Mouse (Mus musculus): Measurements from ENCODE around the gene Rnaseh2b. TPM values are rescaled to one million over a fixed set of nuclear protein-coding genes. Genes with fewer than 3 reads are reported as not detected.
A peak's percentile ranks its signal among the peaks of the same experiment; 100 is the strongest.

Rnaseh2b gene
- total RNA-seq, 1 experiment, result 16.4 TPM

GRCm38 (mm10) chr14:62248796-62249195 is 43.6 kb upstream of the Rnaseh2b start:
- Histone ChIP-seq H3K9me3 (ENCODE audit: control insufficient read depth, insufficient read depth, low read depth, low read length) (no peaks in the 10 kb centered on the region), H3K36me3 (ENCODE audit: control insufficient read depth, insufficient read depth, low read length, poor library complexity, severe bottlenecking) (no peaks in the 10 kb centered on the region), H3K27ac (ENCODE audit: insufficient read depth, low read depth, low read length, poor library complexity, severe bottlenecking) (no peak overlapping the region), H3K9ac (ENCODE audit: insufficient read depth, low read depth, low read length, poor library complexity, severe bottlenecking) (no peak overlapping the region), H3K4me1 (ENCODE audit: control insufficient read depth in 2 of 2, insufficient read depth in 2 of 2, low read length in 2 of 2, poor library complexity in 1 of 2) (peaks cover 3 to 6% of the 10 kb centered on the region in 2 experiments; a peak in 3 of 4 replicates), H3K4me3 (ENCODE audit: insufficient read depth in 1 of 2, low read depth in 1 of 2, low read length in 2 of 2, poor library complexity in 1 of 2, severe bottlenecking in 1 of 2) (no peak overlapping the region)
- TF ChIP-seq ZNF384 (IDR thresholded peaks at IDR 0.05; ENCODE audit: low read depth, low read length) (no peak), CHD2 (IDR thresholded peaks at IDR 0.05; ENCODE audit: low read depth, low read length) (no peak), ZC3H11A (IDR thresholded peaks at IDR 0.05; ENCODE audit: borderline replicate concordance, low read depth, low read length) (no peak), MAFK (IDR thresholded peaks at IDR 0.05; ENCODE audit: insufficient read depth, low read depth, low read length) (no peak), HCFC1 (IDR thresholded peaks at IDR 0.05; ENCODE audit: borderline replicate concordance, insufficient read depth, low read length) (no peak)
- in situ Hi-C loops (cut with MboI; ENCODE audit: low sequenced_read_pairs in 2 of 2, unreplicated experiment in 2 of 2), result no loop called here
- DNase-seq (ENCODE audit: low read depth, low spot score), result no peak

DNA sequence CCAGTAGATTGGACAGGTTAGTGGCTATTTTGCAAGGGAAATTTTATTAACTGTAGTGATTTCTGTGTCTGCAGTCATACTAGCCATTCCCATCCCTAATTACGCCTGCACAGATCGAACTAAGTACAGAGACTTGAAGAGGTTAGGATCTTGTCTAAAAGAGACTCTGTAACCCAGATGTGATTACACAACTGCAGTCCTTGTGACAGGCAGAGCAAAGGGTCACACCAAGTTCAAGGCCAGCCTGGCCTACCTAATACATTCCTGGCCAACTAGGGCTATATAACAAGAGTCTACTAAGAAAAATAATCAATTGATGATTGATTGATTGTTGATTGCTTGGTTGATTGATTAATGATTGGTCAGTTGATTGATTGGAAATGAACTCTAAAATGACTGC is 43.1 kb upstream of the Rnaseh2b start:
- Histone ChIP-seq H3K4me1 (ENCODE audit: control insufficient read depth in 2 of 2, insufficient read depth in 2 of 2, low read length in 2 of 2, poor library complexity in 1 of 2) (peaks cover 3 to 6% of the 10 kb centered on the region in 2 experiments; a peak in 3 of 4 replicates), H3K36me3 (ENCODE audit: control insufficient read depth, insufficient read depth, low read length, poor library complexity, severe bottlenecking) (no peaks in the 10 kb centered on the region), H3K9me3 (ENCODE audit: control insufficient read depth, insufficient read depth, low read depth, low read length) (no peaks in the 10 kb centered on the region), H3K4me3 (ENCODE audit: insufficient read depth in 1 of 2, low read depth in 1 of 2, low read length in 2 of 2, poor library complexity in 1 of 2, severe bottlenecking in 1 of 2) (no peak overlapping the region), H3K9ac (ENCODE audit: insufficient read depth, low read depth, low read length, poor library complexity, severe bottlenecking) (no peak overlapping the region), H3K27ac (ENCODE audit: insufficient read depth, low read depth, low read length, poor library complexity, severe bottlenecking) (no peak overlapping the region)
- no peak for DNase-seq (ENCODE audit: low read depth, low spot score)
- TF ChIP-seq ZNF384 (IDR thresholded peaks at IDR 0.05; ENCODE audit: low read depth, low read length), result no peak
- TF ChIP-seq HCFC1 (IDR thresholded peaks at IDR 0.05; ENCODE audit: borderline replicate concordance, insufficient read depth, low read length), result no peak
- TF ChIP-seq CHD2 (IDR thresholded peaks at IDR 0.05; ENCODE audit: low read depth, low read length), result no peak
- no peak for TF ChIP-seq MAFK (IDR thresholded peaks at IDR 0.05; ENCODE audit: insufficient read depth, low read depth, low read length)
- TF ChIP-seq ZC3H11A (IDR thresholded peaks at IDR 0.05; ENCODE audit: borderline replicate concordance, low read depth, low read length), result no peak
- in situ Hi-C loops (cut with MboI; ENCODE audit: low sequenced_read_pairs in 2 of 2, unreplicated experiment in 2 of 2), result no loop called here

DNA sequence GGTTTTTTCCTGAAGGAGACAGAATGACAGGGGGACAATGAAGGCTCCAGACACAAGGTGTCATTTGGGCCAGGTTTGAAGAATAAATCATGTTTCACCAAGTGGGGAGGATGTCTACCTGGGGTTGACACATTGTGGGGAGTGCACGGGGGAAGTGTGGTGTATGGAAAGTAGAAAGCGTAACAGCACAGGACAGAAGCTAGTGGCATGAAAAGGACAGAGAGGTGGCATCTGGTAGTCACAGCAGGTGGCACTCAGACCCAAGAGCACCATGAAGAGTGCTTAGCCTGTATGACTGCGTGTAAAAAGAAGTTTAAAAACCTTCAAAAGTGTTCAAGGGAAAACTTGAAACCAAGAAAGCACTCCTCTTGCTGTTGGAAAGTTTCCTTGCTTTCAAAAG is 42.3 kb upstream of the Rnaseh2b start:
- Histone ChIP-seq H3K9ac (ENCODE audit: insufficient read depth, low read depth, low read length, poor library complexity, severe bottlenecking) (no peak overlapping the region), H3K9me3 (ENCODE audit: control insufficient read depth, insufficient read depth, low read depth, low read length) (no peaks in the 10 kb centered on the region), H3K27ac (ENCODE audit: insufficient read depth, low read depth, low read length, poor library complexity, severe bottlenecking) (no peak overlapping the region), H3K4me1 (ENCODE audit: control insufficient read depth in 2 of 2, insufficient read depth in 2 of 2, low read length in 2 of 2, poor library complexity in 1 of 2) (peaks cover 3 to 6% of the 10 kb centered on the region in 2 experiments; a peak in 3 of 4 replicates), H3K4me3 (ENCODE audit: insufficient read depth in 1 of 2, low read depth in 1 of 2, low read length in 2 of 2, poor library complexity in 1 of 2, severe bottlenecking in 1 of 2) (no peak overlapping the region), H3K36me3 (ENCODE audit: control insufficient read depth, insufficient read depth, low read length, poor library complexity, severe bottlenecking) (no peaks in the 10 kb centered on the region)
- in situ Hi-C loops (cut with MboI; ENCODE audit: low sequenced_read_pairs in 2 of 2, unreplicated experiment in 2 of 2), result no loop called here
- TF ChIP-seq ZNF384 (IDR thresholded peaks at IDR 0.05; ENCODE audit: low read depth, low read length) (no peak), CHD2 (IDR thresholded peaks at IDR 0.05; ENCODE audit: low read depth, low read length) (no peak), MAFK (IDR thresholded peaks at IDR 0.05; ENCODE audit: insufficient read depth, low read depth, low read length) (no peak), HCFC1 (IDR thresholded peaks at IDR 0.05; ENCODE audit: borderline replicate concordance, insufficient read depth, low read length) (no peak), ZC3H11A (IDR thresholded peaks at IDR 0.05; ENCODE audit: borderline replicate concordance, low read depth, low read length) (no peak)
- DNase-seq (ENCODE audit: low read depth, low spot score), result no peak

GRCm38 (mm10) chr14:62251999-62252398 is 40.4 kb upstream of the Rnaseh2b start:
- peak; percentile 77 for DNase-seq (ENCODE audit: low read depth, low spot score)
- H3K27ac ChIP-seq (ENCODE audit: insufficient read depth, low read depth, low read length, poor library complexity, severe bottlenecking), result no peak overlapping the region
- TF ChIP-seq CHD2 (IDR thresholded peaks at IDR 0.05; ENCODE audit: low read depth, low read length) (no peak), MAFK (IDR thresholded peaks at IDR 0.05; ENCODE audit: insufficient read depth, low read depth, low read length) (no peak), ZC3H11A (IDR thresholded peaks at IDR 0.05; ENCODE audit: borderline replicate concordance, low read depth, low read length) (peak; percentile 73; the same call in 1 of the 2 replicates), HCFC1 (IDR thresholded peaks at IDR 0.05; ENCODE audit: borderline replicate concordance, insufficient read depth, low read length) (no peak), ZNF384 (IDR thresholded peaks at IDR 0.05; ENCODE audit: low read depth, low read length) (no peak)
- H3K4me3 ChIP-seq (ENCODE audit: insufficient read depth in 1 of 2, low read depth in 1 of 2, low read length in 2 of 2, poor library complexity in 1 of 2, severe bottlenecking in 1 of 2), result no peak overlapping the region
- H3K9me3 ChIP-seq (ENCODE audit: control insufficient read depth, insufficient read depth, low read depth, low read length), result no peaks in the 10 kb centered on the region
- no peak overlapping the region for H3K9ac ChIP-seq (ENCODE audit: insufficient read depth, low read depth, low read length, poor library complexity, severe bottlenecking)
- no peaks in the 10 kb centered on the region for H3K36me3 ChIP-seq (ENCODE audit: control insufficient read depth, insufficient read depth, low read length, poor library complexity, severe bottlenecking)
- H3K4me1 ChIP-seq (ENCODE audit: control insufficient read depth in 2 of 2, insufficient read depth in 2 of 2, low read length in 2 of 2, poor library complexity in 1 of 2), result no peaks in the 10 kb centered on the region
- in situ Hi-C loops (cut with MboI; ENCODE audit: low sequenced_read_pairs in 2 of 2, unreplicated experiment in 2 of 2), result no loop called here

DNA sequence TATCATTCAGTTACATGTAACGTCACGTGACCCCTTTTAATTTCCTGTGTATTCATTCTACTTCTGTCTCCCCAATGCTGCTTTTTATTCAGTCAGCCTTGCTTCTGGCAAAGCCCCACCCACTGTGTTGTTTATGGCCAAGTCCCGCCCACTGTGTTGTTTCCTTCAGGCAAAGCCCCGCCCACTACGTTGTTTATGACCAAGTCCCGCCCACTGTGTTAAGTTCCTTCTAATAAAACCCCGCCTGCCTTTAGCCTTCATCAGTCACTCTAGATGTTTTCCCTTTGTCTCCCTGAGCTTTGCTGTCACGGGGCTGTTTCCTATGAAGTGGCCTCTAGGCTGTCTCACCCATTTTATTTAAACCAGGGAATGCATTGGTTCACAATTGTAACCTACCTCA is 38.0 kb upstream of the Rnaseh2b start:
- Histone ChIP-seq H3K9me3 (ENCODE audit: control insufficient read depth, insufficient read depth, low read depth, low read length) (no peaks in the 10 kb centered on the region), H3K4me3 (ENCODE audit: insufficient read depth in 1 of 2, low read depth in 1 of 2, low read length in 2 of 2, poor library complexity in 1 of 2, severe bottlenecking in 1 of 2) (no peak overlapping the region), H3K27ac (ENCODE audit: insufficient read depth, low read depth, low read length, poor library complexity, severe bottlenecking) (no peak overlapping the region), H3K9ac (ENCODE audit: insufficient read depth, low read depth, low read length, poor library complexity, severe bottlenecking) (no peak overlapping the region), H3K4me1 (ENCODE audit: control insufficient read depth in 2 of 2, insufficient read depth in 2 of 2, low read length in 2 of 2, poor library complexity in 1 of 2) (no peaks in the 10 kb centered on the region), H3K36me3 (ENCODE audit: control insufficient read depth, insufficient read depth, low read length, poor library complexity, severe bottlenecking) (no peaks in the 10 kb centered on the region)
- TF ChIP-seq ZC3H11A (IDR thresholded peaks at IDR 0.05; ENCODE audit: borderline replicate concordance, low read depth, low read length), result no peak
- TF ChIP-seq HCFC1 (IDR thresholded peaks at IDR 0.05; ENCODE audit: borderline replicate concordance, insufficient read depth, low read length), result no peak
- no peak for TF ChIP-seq MAFK (IDR thresholded peaks at IDR 0.05; ENCODE audit: insufficient read depth, low read depth, low read length)
- TF ChIP-seq CHD2 (IDR thresholded peaks at IDR 0.05; ENCODE audit: low read depth, low read length), result no peak
- no peak for TF ChIP-seq ZNF384 (IDR thresholded peaks at IDR 0.05; ENCODE audit: low read depth, low read length)
- in situ Hi-C loops (cut with MboI; ENCODE audit: low sequenced_read_pairs in 2 of 2, unreplicated experiment in 2 of 2), result no loop called here
- DNase-seq (ENCODE audit: low read depth, low spot score), result no peak
